Mouse (Mus musculus) spleen, embryonic (tissue): ENCODE data around the gene Tlx2.

Experiments
- CTCF ChIA-PET: fragments of 350-600 bp; sonication (Branson Sonifier 250); formaldehyde crosslinking; loops from one replicate; lab custom pipeline; 2022; lab: Charles Lee

Tlx2 gene

GRCm38 (mm10) chr6:83027706-83028105 is 42.4 kb downstream of the Tlx2 start:
- CTCF ChIA-PET, result no interaction called here

GRCm38 (mm10) chr6:83027293-83027692 is 42.8 kb downstream of the Tlx2 start:
- CTCF ChIA-PET, result no interaction called here

- CTCF ChIA-PET, result no interaction called here
These were observed 44.9 kb downstream of the Tlx2 start for GRCm38 (mm10) chr6:83025221-83025620.

- CTCF ChIA-PET, result no interaction called here
These were observed 45.7 kb downstream of the Tlx2 start for GRCm38 (mm10) chr6:83024421-83024820.

- CTCF ChIA-PET, result no interaction called here
These were observed 46.3 kb downstream of the Tlx2 start for GRCm38 (mm10) chr6:83023786-83024185.

GRCm38 (mm10) chr6:83023008-83023407 is 47.1 kb downstream of the Tlx2 start:
- CTCF ChIA-PET, result interaction anchor here (1.0 kb wide), 1 partner anchor 13 kb away, joined by 3 read pairs; no protein-coding TSS in a partner anchor

GRCm38 (mm10) chr6:83020836-83021593 is 49.1 kb downstream of the Tlx2 start:
- CTCF ChIA-PET, result interaction anchor here (1.0 kb wide), 1 partner anchor 82 kb away, joined by 3 read pairs; no protein-coding TSS in a partner anchor

- CTCF ChIA-PET, result no interaction called here
These were observed 50.0 kb downstream of the Tlx2 start for GRCm38 (mm10) chr6:83020121-83020520.

- CTCF ChIA-PET, result no interaction called here
These were observed 51.0 kb downstream of the Tlx2 start for GRCm38 (mm10) chr6:83019044-83019443.
